Mouse (Mus musculus): ENCODE measurements around the gene Acvr2b. TPM values are rescaled to one million over a fixed set of nuclear protein-coding genes. Genes with fewer than 3 reads are reported as not detected.
A peak's percentile ranks its signal among the peaks of the same experiment; 100 is the strongest.

Gene Acvr2b
- polyA plus RNA-seq, 1 experiment = 0.83 TPM

GRCm38 (mm10) chr9:119394808-119395207 is 7.1 kb upstream of the Acvr2b start:
- H3K27me3 ChIP-seq (ENCODE audit: control insufficient read depth, insufficient read depth, insufficient read length) = peaks cover 4% of the 10 kb centered on the region
- no peaks in the 10 kb centered on the region for H3K79me3 ChIP-seq (ENCODE audit: low read depth)
- H3ac ChIP-seq (ENCODE audit: control insufficient read depth, insufficient read length, low read depth) = no peak overlapping the region
- H3K36me3 ChIP-seq (ENCODE audit: control insufficient read depth, insufficient read depth) = no peaks in the 10 kb centered on the region
- TF ChIP-seq MYOG (IDR thresholded peaks at IDR 0.05; ENCODE audit: control insufficient read depth, extremely low read depth, insufficient read length) (no peak), MYOD1 (IDR thresholded peaks at IDR 0.05; ENCODE audit: control insufficient read depth, insufficient read length, low read depth) (no peak), CEBPB (IDR thresholded peaks at IDR 0.05; ENCODE audit: low read depth) (no peak), FOSL1 (IDR thresholded peaks at IDR 0.05; ENCODE audit: insufficient read depth, low read length, poor library complexity, severe bottlenecking) (no peak), USF1 (IDR thresholded peaks at IDR 0.05; ENCODE audit: low read depth) (no peak), CTCF (IDR thresholded peaks at IDR 0.05; ENCODE audit: control insufficient read depth, insufficient read depth, insufficient read length) (no peak), MAX (IDR thresholded peaks at IDR 0.05) (no peak)
- no peak overlapping the region for H3K4me3 ChIP-seq (ENCODE audit: insufficient read depth, poor library complexity, severe bottlenecking)
- H3K79me2 ChIP-seq (ENCODE audit: control insufficient read depth, insufficient read depth) = no peaks in the 10 kb centered on the region

GRCm38 (mm10) chr9:119401351-119401750 is 567 bp upstream of the Acvr2b start:
- peaks cover 7% of the 10 kb centered on the region for H3K27me3 ChIP-seq (ENCODE audit: control insufficient read depth, insufficient read depth, insufficient read length)
- H3K79me2 ChIP-seq (ENCODE audit: control insufficient read depth, insufficient read depth) = no peaks in the 10 kb centered on the region
- no peak overlapping the region for H3K4me3 ChIP-seq (ENCODE audit: insufficient read depth, poor library complexity, severe bottlenecking)
- no peaks in the 10 kb centered on the region for H3K79me3 ChIP-seq (ENCODE audit: low read depth)
- H3ac ChIP-seq (ENCODE audit: control insufficient read depth, insufficient read length, low read depth) = no peak overlapping the region
- no peak for TF ChIP-seq CTCF (IDR thresholded peaks at IDR 0.05; ENCODE audit: control insufficient read depth, insufficient read depth, insufficient read length)
- no peak for TF ChIP-seq MYOG (IDR thresholded peaks at IDR 0.05; ENCODE audit: control insufficient read depth, extremely low read depth, insufficient read length)
- no peaks in the 10 kb centered on the region for H3K36me3 ChIP-seq (ENCODE audit: control insufficient read depth, insufficient read depth)

- peak overlapping the region; percentile 41 for H3K4me3 ChIP-seq (ENCODE audit: insufficient read depth, poor library complexity, severe bottlenecking)
- no peaks in the 10 kb centered on the region for H3K79me3 ChIP-seq (ENCODE audit: low read depth)
- peak overlapping the region; percentile 77 for H3ac ChIP-seq (ENCODE audit: control insufficient read depth, insufficient read length, low read depth)
- no peaks in the 10 kb centered on the region for H3K36me3 ChIP-seq (ENCODE audit: control insufficient read depth, insufficient read depth)
- no peaks in the 10 kb centered on the region for H3K79me2 ChIP-seq (ENCODE audit: control insufficient read depth, insufficient read depth)
- TF ChIP-seq MYOD1 (IDR thresholded peaks at IDR 0.05; ENCODE audit: control insufficient read depth, insufficient read length, low read depth) = no peak
- peak; percentile 28 for TF ChIP-seq MAX (IDR thresholded peaks at IDR 0.05)
- peaks cover 6% of the 10 kb centered on the region for H3K27me3 ChIP-seq (ENCODE audit: control insufficient read depth, insufficient read depth, insufficient read length)
These were observed 626 bp downstream of the Acvr2b start for GRCm38 (mm10) chr9:119402253-119403235.

- Histone ChIP-seq H3K79me3 (ENCODE audit: low read depth) (no peaks in the 10 kb centered on the region), H3K79me2 (ENCODE audit: control insufficient read depth, insufficient read depth) (no peaks in the 10 kb centered on the region), H3ac (ENCODE audit: control insufficient read depth, insufficient read length, low read depth) (peak overlapping the region; percentile 77), H3K4me3 (ENCODE audit: insufficient read depth, poor library complexity, severe bottlenecking) (peak overlapping the region; percentile 41), H3K36me3 (ENCODE audit: control insufficient read depth, insufficient read depth) (no peaks in the 10 kb centered on the region), H3K27me3 (ENCODE audit: control insufficient read depth, insufficient read depth, insufficient read length) (peaks cover 3% of the 10 kb centered on the region)
- TF ChIP-seq FOSL1 (IDR thresholded peaks at IDR 0.05; ENCODE audit: insufficient read depth, low read length, poor library complexity, severe bottlenecking) (no peak), MYOG (IDR thresholded peaks at IDR 0.05; ENCODE audit: control insufficient read depth, extremely low read depth, insufficient read length) (no peak), CTCF (IDR thresholded peaks at IDR 0.05; ENCODE audit: control insufficient read depth, insufficient read depth, insufficient read length) (no peak), MAX (IDR thresholded peaks at IDR 0.05) (no peak), CEBPB (IDR thresholded peaks at IDR 0.05; ENCODE audit: low read depth) (no peak), MYOD1 (IDR thresholded peaks at IDR 0.05; ENCODE audit: control insufficient read depth, insufficient read length, low read depth) (no peak), USF1 (IDR thresholded peaks at IDR 0.05; ENCODE audit: low read depth) (no peak)
These were observed 1.3 kb downstream of the Acvr2b start for GRCm38 (mm10) chr9:119403236-119403641.

GRCm38 (mm10) chr9:119404090-119404489 is 2.2 kb downstream of the Acvr2b start:
- H3K79me2 ChIP-seq (ENCODE audit: control insufficient read depth, insufficient read depth) = no peaks in the 10 kb centered on the region
- H3K4me3 ChIP-seq (ENCODE audit: insufficient read depth, poor library complexity, severe bottlenecking) = no peak overlapping the region
- H3K27me3 ChIP-seq (ENCODE audit: control insufficient read depth, insufficient read depth, insufficient read length) = peaks cover 3% of the 10 kb centered on the region
- H3ac ChIP-seq (ENCODE audit: control insufficient read depth, insufficient read length, low read depth) = no peak overlapping the region
- no peaks in the 10 kb centered on the region for H3K36me3 ChIP-seq (ENCODE audit: control insufficient read depth, insufficient read depth)
- no peak for TF ChIP-seq CEBPB (IDR thresholded peaks at IDR 0.05; ENCODE audit: low read depth)
- TF ChIP-seq USF1 (IDR thresholded peaks at IDR 0.05; ENCODE audit: low read depth) = no peak
- no peak for TF ChIP-seq MYOG (IDR thresholded peaks at IDR 0.05; ENCODE audit: control insufficient read depth, extremely low read depth, insufficient read length)
- TF ChIP-seq MAX (IDR thresholded peaks at IDR 0.05) = no peak
- TF ChIP-seq MYOD1 (IDR thresholded peaks at IDR 0.05; ENCODE audit: control insufficient read depth, insufficient read length, low read depth) = no peak
- no peak for TF ChIP-seq FOSL1 (IDR thresholded peaks at IDR 0.05; ENCODE audit: insufficient read depth, low read length, poor library complexity, severe bottlenecking)
- TF ChIP-seq CTCF (IDR thresholded peaks at IDR 0.05; ENCODE audit: control insufficient read depth, insufficient read depth, insufficient read length) = no peak
- H3K79me3 ChIP-seq (ENCODE audit: low read depth) = no peaks in the 10 kb centered on the region

- TF ChIP-seq USF1 (IDR thresholded peaks at IDR 0.05; ENCODE audit: low read depth) = no peak
- TF ChIP-seq MAX (IDR thresholded peaks at IDR 0.05) = no peak
- TF ChIP-seq MYOD1 (IDR thresholded peaks at IDR 0.05; ENCODE audit: control insufficient read depth, insufficient read length, low read depth) = no peak
- TF ChIP-seq MYOG (IDR thresholded peaks at IDR 0.05; ENCODE audit: control insufficient read depth, extremely low read depth, insufficient read length) = no peak
- no peak for TF ChIP-seq FOSL1 (IDR thresholded peaks at IDR 0.05; ENCODE audit: insufficient read depth, low read length, poor library complexity, severe bottlenecking)
- no peak for TF ChIP-seq CTCF (IDR thresholded peaks at IDR 0.05; ENCODE audit: control insufficient read depth, insufficient read depth, insufficient read length)
- no peak for TF ChIP-seq CEBPB (IDR thresholded peaks at IDR 0.05; ENCODE audit: low read depth)
- no peaks in the 10 kb centered on the region for H3K79me2 ChIP-seq (ENCODE audit: control insufficient read depth, insufficient read depth)
- H3K79me3 ChIP-seq (ENCODE audit: low read depth) = no peaks in the 10 kb centered on the region
- H3K36me3 ChIP-seq (ENCODE audit: control insufficient read depth, insufficient read depth) = no peaks in the 10 kb centered on the region
- H3K4me3 ChIP-seq (ENCODE audit: insufficient read depth, poor library complexity, severe bottlenecking) = no peak overlapping the region
- no peak overlapping the region for H3ac ChIP-seq (ENCODE audit: control insufficient read depth, insufficient read length, low read depth)
- peaks cover 2% of the 10 kb centered on the region for H3K27me3 ChIP-seq (ENCODE audit: control insufficient read depth, insufficient read depth, insufficient read length)
These were observed 6.0 kb downstream of the Acvr2b start for GRCm38 (mm10) chr9:119407884-119408283.

Measured in C2C12 (cell line).